Mouse (Mus musculus): Measurements from ENCODE around the gene Ier2. TPM values are rescaled to one million over a fixed set of nuclear protein-coding genes. Genes with fewer than 3 reads are reported as not detected.
"Not testable (repeated sequence)": the region's sequence is repeated elsewhere in the genome, so short reads cannot be mapped to it uniquely, and the experiment has no call there.

The Ier2 gene
- polyA plus RNA-seq, 1 experiment = 23.0 TPM

GRCm38 (mm10) chr8:84677305-84677704 lies 14.7 kb upstream of the Ier2 start:
- TF ChIP-seq CTCF (IDR thresholded peaks at IDR 0.05; ENCODE audit: extremely low read depth, insufficient read depth, insufficient read length, insufficient replicate concordance) = no peak
- TF ChIP-seq POLR2A (IDR thresholded peaks at IDR 0.05; ENCODE audit: low read depth, low read length) = no peak
- WGBS = 92% methylated on average over 5 of the region's 5 CpGs
- Histone ChIP-seq H3K36me3 (ENCODE audit: control insufficient read depth, insufficient read depth, low read length) (peaks cover 21% of the 10 kb centered on the region), H3K27me3 (ENCODE audit: control insufficient read depth, insufficient read depth, low read length) (no peaks in the 10 kb centered on the region), H3K4me3 (ENCODE audit: extremely low read depth, insufficient read depth, insufficient read length) (no peak overlapping the region), H3K4me1 (ENCODE audit: control insufficient read depth, insufficient read depth, insufficient read length) (no peaks in the 10 kb centered on the region), H3K27ac (ENCODE audit: insufficient read depth, low read length) (no peak overlapping the region)
- no peak for DNase-seq (ENCODE audit: low read depth in 1 of 2, low spot score in 2 of 2)

GRCm38 (mm10) chr8:84670295-84671006 lies 7.8 kb upstream of the Ier2 start:
- H3K4me3 ChIP-seq (ENCODE audit: extremely low read depth, insufficient read depth, insufficient read length); H3K27ac ChIP-seq (ENCODE audit: insufficient read depth, low read length); DNase-seq (ENCODE audit: low read depth in 1 of 2, low spot score in 2 of 2); H3K4me1 ChIP-seq (ENCODE audit: control insufficient read depth, insufficient read depth, insufficient read length); H3K27me3 ChIP-seq (ENCODE audit: control insufficient read depth, insufficient read depth, low read length): not testable (repeated sequence)
- 93% methylated on average over 5 of the region's 5 CpGs for WGBS
- H3K36me3 ChIP-seq (ENCODE audit: control insufficient read depth, insufficient read depth, low read length) = peaks cover 15% of the 10 kb centered on the region

- TF ChIP-seq POLR2A (IDR thresholded peaks at IDR 0.05; ENCODE audit: low read depth, low read length) (no peak), CTCF (IDR thresholded peaks at IDR 0.05; ENCODE audit: extremely low read depth, insufficient read depth, insufficient read length, insufficient replicate concordance) (no peak)
- no peak for DNase-seq (ENCODE audit: low read depth in 1 of 2, low spot score in 2 of 2)
- H3K27me3 ChIP-seq (ENCODE audit: control insufficient read depth, insufficient read depth, low read length) = no peaks in the 10 kb centered on the region
- no peak overlapping the region for H3K4me3 ChIP-seq (ENCODE audit: extremely low read depth, insufficient read depth, insufficient read length)
- WGBS = 72% methylated on average over 6 of the region's 6 CpGs
- peaks cover 11% of the 10 kb centered on the region for H3K36me3 ChIP-seq (ENCODE audit: control insufficient read depth, insufficient read depth, low read length)
- no peaks in the 10 kb centered on the region; the same call in 1 of the 2 replicates for H3K4me1 ChIP-seq (ENCODE audit: control insufficient read depth, insufficient read depth, insufficient read length)
- H3K27ac ChIP-seq (ENCODE audit: insufficient read depth, low read length) = no peak overlapping the region
These were observed 6.3 kb upstream of the Ier2 start for GRCm38 (mm10) chr8:84668731-84669485.

- TF ChIP-seq POLR2A (IDR thresholded peaks at IDR 0.05; ENCODE audit: low read depth, low read length) = no peak
- no peak for TF ChIP-seq CTCF (IDR thresholded peaks at IDR 0.05; ENCODE audit: extremely low read depth, insufficient read depth, insufficient read length, insufficient replicate concordance)
These were observed 5.4 kb upstream of the Ier2 start for GRCm38 (mm10) chr8:84668081-84668480.

DNA sequence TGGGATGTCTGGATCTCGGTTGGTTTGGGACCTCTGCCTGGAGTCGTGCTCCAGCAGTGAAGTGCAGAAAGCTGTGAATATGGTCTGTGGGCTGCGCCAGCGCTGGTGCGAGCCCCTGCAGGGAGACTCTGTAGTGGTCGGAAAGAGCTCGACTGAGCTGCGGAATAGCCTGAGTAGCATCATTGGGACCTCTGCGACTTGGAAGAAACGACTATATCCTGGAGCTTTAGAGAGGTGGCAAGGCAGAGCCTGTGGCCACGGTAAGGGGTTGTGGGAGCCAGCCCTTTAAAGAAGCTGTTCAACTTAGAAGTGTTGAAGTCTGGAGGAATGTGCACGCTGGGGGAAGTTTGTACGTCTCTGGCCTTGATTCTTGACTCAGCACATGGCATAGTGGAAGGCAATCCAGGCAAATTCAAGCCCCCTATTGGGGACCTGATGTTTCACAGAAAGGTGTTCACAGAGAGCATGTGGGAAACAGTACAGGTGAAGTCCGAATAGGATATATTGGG lies 2.8 kb upstream of the Ier2 start:
- DNase-seq (ENCODE audit: low read depth in 1 of 2, low spot score in 2 of 2) = no peak
- WGBS = 3% methylated on average over 14 of the region's 14 CpGs
- H3K4me3 ChIP-seq (ENCODE audit: extremely low read depth, insufficient read depth, insufficient read length) = peak overlapping the region; percentile 72; the same call in 1 of the 2 replicates
- peaks cover 2% of the 10 kb centered on the region; the same call in 1 of the 2 replicates for H3K4me1 ChIP-seq (ENCODE audit: control insufficient read depth, insufficient read depth, insufficient read length)
- peak overlapping the region; percentile 45 for H3K27ac ChIP-seq (ENCODE audit: insufficient read depth, low read length)
- no peaks in the 10 kb centered on the region for H3K36me3 ChIP-seq (ENCODE audit: control insufficient read depth, insufficient read depth, low read length)
- H3K27me3 ChIP-seq (ENCODE audit: control insufficient read depth, insufficient read depth, low read length) = no peaks in the 10 kb centered on the region
- TF ChIP-seq CTCF (IDR thresholded peaks at IDR 0.05; ENCODE audit: extremely low read depth, insufficient read depth, insufficient read length, insufficient replicate concordance) = no peak
- TF ChIP-seq POLR2A (IDR thresholded peaks at IDR 0.05; ENCODE audit: low read depth, low read length) = no peak

More at GRCm38 (mm10) chr8:84668081-84668480, 5.4 kb upstream of the Ier2 start:
- Histone ChIP-seq H3K36me3 (ENCODE audit: control insufficient read depth, insufficient read depth, low read length) (peaks cover 7% of the 10 kb centered on the region), H3K27me3 (ENCODE audit: control insufficient read depth, insufficient read depth, low read length) (no peaks in the 10 kb centered on the region), H3K4me1 (ENCODE audit: control insufficient read depth, insufficient read depth, insufficient read length) (peaks cover 2% of the 10 kb centered on the region; the same call in 1 of the 2 replicates), H3K4me3 (ENCODE audit: extremely low read depth, insufficient read depth, insufficient read length) (no peak overlapping the region), H3K27ac (ENCODE audit: insufficient read depth, low read length) (no peak overlapping the region)
- 69% methylated on average over 1 of the region's 1 CpGs for WGBS
- DNase-seq (ENCODE audit: low read depth in 1 of 2, low spot score in 2 of 2) = no peak

DNA sequence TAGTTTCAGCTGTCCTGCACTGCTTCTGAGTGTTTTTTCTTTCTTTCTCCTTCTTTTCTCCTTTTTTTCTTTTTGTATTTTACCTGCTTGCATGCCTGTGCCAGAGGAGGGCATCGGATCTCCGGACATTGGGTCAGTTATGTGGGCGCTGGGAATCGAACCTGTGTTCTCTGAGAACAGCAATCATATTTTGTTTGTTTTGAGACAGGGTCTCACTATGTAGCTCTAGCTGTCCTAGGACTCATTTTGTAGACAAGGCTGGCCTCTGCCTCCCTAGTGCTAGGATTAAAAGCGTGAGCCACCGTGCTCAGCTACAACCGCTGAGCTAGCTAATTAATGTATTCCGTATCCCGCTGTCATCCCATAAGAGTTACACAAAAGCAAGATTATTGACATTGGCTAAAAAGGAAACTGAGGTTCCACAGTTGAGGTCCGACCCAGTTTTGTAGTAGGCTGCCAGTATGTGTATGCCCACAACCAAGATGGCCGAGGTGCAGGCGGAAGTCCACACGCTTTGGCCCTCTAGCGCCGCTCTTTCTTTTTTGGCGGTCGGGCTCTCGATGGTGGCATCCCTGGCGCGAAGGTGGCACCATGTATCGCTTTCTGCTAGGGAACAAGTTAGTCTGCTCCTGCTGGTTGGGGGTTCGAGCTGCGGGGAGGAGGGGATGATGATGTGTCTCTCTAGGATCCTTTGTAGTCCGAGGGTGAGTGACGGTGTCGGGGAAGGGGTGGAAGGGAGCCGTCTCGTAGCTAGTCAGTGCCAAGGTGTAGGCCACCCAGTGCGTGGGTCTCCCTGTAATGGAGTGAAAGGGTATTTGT lies 2.1 kb upstream of the Ier2 start:
- H3K27me3 ChIP-seq (ENCODE audit: control insufficient read depth, insufficient read depth, low read length) = no peaks in the 10 kb centered on the region
- H3K36me3 ChIP-seq (ENCODE audit: control insufficient read depth, insufficient read depth, low read length) = no peaks in the 10 kb centered on the region
- peaks cover 5% of the 10 kb centered on the region; the same call in 1 of the 2 replicates for H3K4me1 ChIP-seq (ENCODE audit: control insufficient read depth, insufficient read depth, insufficient read length)
- peak overlapping the region; percentile 72 for H3K4me3 ChIP-seq (ENCODE audit: extremely low read depth, insufficient read depth, insufficient read length)
- TF ChIP-seq CTCF (IDR thresholded peaks at IDR 0.05; ENCODE audit: extremely low read depth, insufficient read depth, insufficient read length, insufficient replicate concordance) (peak; percentile 19; the same call in 1 of the 2 replicates), POLR2A (IDR thresholded peaks at IDR 0.05; ENCODE audit: low read depth, low read length) (peak; percentile 50; the same call in 1 of the 2 replicates)
- peak overlapping the region; percentile 91 for H3K27ac ChIP-seq (ENCODE audit: insufficient read depth, low read length)
- under 1% methylated on average over 29 of the region's 29 CpGs for WGBS
- DNase-seq (ENCODE audit: low read depth in 1 of 2, low spot score in 2 of 2) = peak in 1 of 2 experiments; percentile 77

Measured in spleen, adult 2 months (tissue).